Comparison of ENCODE assay signal across 20 mouse cellular contexts in the genomic region with DNA sequence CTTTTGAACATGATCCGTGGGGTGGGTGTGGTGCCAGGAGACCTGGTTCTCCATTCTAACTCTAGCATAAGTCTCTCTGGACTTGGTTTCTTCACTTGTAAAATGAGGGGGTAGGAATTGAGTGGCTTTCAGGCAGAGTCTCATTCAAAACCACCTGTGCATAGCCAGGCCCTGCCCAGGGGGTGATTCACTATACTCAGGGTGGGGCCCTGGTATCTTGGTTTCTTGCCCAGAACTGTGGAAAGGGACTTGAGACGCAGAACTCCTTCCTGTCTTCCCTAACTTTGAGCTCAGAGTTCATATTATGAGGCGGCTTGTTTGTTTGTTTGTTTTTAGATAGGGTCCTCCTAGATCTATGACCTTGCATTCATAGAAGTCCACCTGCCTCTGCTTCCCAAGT. TPM values are rescaled to one million over a fixed set of nuclear protein-coding genes. Genes with fewer than 3 reads are reported as not detected.
DNase-seq lines count a peak whose midpoint lies in the region; ATAC-seq and TF ChIP-seq lines count a peak whose summit lies in the region.
"Had no signal": no experiment of that assay in that cellular context is flagged by ENCODE, and none has a peak within 500 bp of the region (broad histone marks: within the 10 kb centered on the region; RNA-seq: fewer than 3 reads in every experiment).

No protein-coding gene starts in this region.

- H3K9me3 ChIP-seq in forebrain, embryonic 12.5 days, result no peaks in the 10 kb centered on the region
- H3K9me3 ChIP-seq in forebrain, embryonic 16.5 days (ENCODE audit: control insufficient read depth, low read length), result no peaks in the 10 kb centered on the region
- H3K9me3 ChIP-seq: embryonic facial prominence, embryonic 12.5 days; midbrain, embryonic 10.5 days had no signal

- no peak for ATAC-seq in forebrain, embryonic 12.5 days (ENCODE audit: low FRiP score)
- no peak for ATAC-seq in forebrain, embryonic 16.5 days
- no peak for ATAC-seq in megakaryocyte progenitor cell, adult 5-6 weeks (replicated peaks; ENCODE audit: poor library complexity)
- ATAC-seq: forebrain, embryonic 14.5 days had no signal

- H3K27me3 ChIP-seq in forebrain, embryonic 12.5 days, result no peaks in the 10 kb centered on the region
- no peaks in the 10 kb centered on the region for H3K27me3 ChIP-seq in forebrain, embryonic 16.5 days (replicated peaks; ENCODE audit: control insufficient read depth, insufficient read depth, low read length)
- H3K27me3 ChIP-seq in myocyte (ENCODE audit: control insufficient read depth, insufficient read depth, insufficient read length), result no peaks in the 10 kb centered on the region
- H3K27me3 ChIP-seq: embryonic facial prominence, embryonic 12.5 days had no signal

- no peak overlapping the region for H3ac ChIP-seq in myocyte (ENCODE audit: control insufficient read depth, insufficient read length)

- no peaks in the 10 kb centered on the region for H3K36me3 ChIP-seq in forebrain, embryonic 12.5 days (replicated peaks)
- H3K36me3 ChIP-seq in forebrain, embryonic 16.5 days (ENCODE audit: control insufficient read depth, insufficient read depth), result no peaks in the 10 kb centered on the region
- H3K36me3 ChIP-seq in myocyte (ENCODE audit: control insufficient read depth, insufficient read depth), result no peaks in the 10 kb centered on the region
- H3K36me3 ChIP-seq: embryonic facial prominence, embryonic 12.5 days; midbrain, embryonic 10.5 days had no signal

- H3K4me1 ChIP-seq in forebrain, embryonic 12.5 days, result peaks cover 54% of the 10 kb centered on the region
- peaks cover 26% of the 10 kb centered on the region for H3K4me1 ChIP-seq in forebrain, embryonic 16.5 days (replicated peaks; ENCODE audit: control insufficient read depth, insufficient read depth, low read length)

- peaks cover 71% of the 10 kb centered on the region for H3K79me2 ChIP-seq in myocyte (ENCODE audit: control insufficient read depth, insufficient read depth)

- H3K4me2 ChIP-seq in forebrain, embryonic 12.5 days, result no peak overlapping the region
- no peak overlapping the region for H3K4me2 ChIP-seq in forebrain, embryonic 16.5 days (ENCODE audit: low read length)
- H3K4me2 ChIP-seq in myocyte (ENCODE audit: low read depth), result peak overlapping the region; percentile 73
- H3K4me2 ChIP-seq: embryonic facial prominence, embryonic 12.5 days had no signal

- TF ChIP-seq POLR2A in myocyte (IDR thresholded peaks at IDR 0.05; ENCODE audit: insufficient read length, low read depth), result no peak

- TF ChIP-seq CTCF in layer of hippocampus, adult 2 months (conservative IDR thresholded peaks at IDR 0.05), result no peak

- no peak overlapping the region for H3K4me3 ChIP-seq in forebrain, embryonic 12.5 days (replicated peaks)
- no peak overlapping the region for H3K4me3 ChIP-seq in forebrain, embryonic 16.5 days (replicated peaks; ENCODE audit: low read length)
- no peak overlapping the region for H3K4me3 ChIP-seq in layer of hippocampus, adult 2 months
- no peak overlapping the region for H3K4me3 ChIP-seq in myocyte
- H3K4me3 ChIP-seq: embryonic facial prominence, embryonic 12.5 days; midbrain, embryonic 10.5 days had no signal

- no peak for DNase-seq in layer of hippocampus, adult 2 months (ENCODE audit: low spot score in 2 of 2)
- DNase-seq in layer of hippocampus, postnatal 10 days (ENCODE audit: low spot score in 2 of 2), result no peak
- peak; percentile 67 for DNase-seq in NIH3T3 (ENCODE audit: low read depth)
- DNase-seq in left cerebral cortex, adult 18-20 months (ENCODE audit: low spot score in 2 of 2), result no peak
- DNase-seq: B cell, adult 2 months; cerebellum, postnatal 25 days; gastrocnemius, postnatal 10 days; lung, adult 2 months had no signal

- 82% methylated on average over 3 of the region's 3 CpGs for WGBS in forebrain, embryonic 12.5 days
- WGBS in forebrain, embryonic 16.5 days, result 74% methylated on average over 3 of the region's 3 CpGs

- H3K27ac ChIP-seq in forebrain, embryonic 12.5 days, result peak overlapping the region; percentile 25; the same call in 1 of the 2 replicates
- H3K27ac ChIP-seq in forebrain, embryonic 16.5 days (ENCODE audit: low read length), result no peak overlapping the region
- peak overlapping the region; percentile 88 for H3K27ac ChIP-seq in layer of hippocampus, adult 2 months
- H3K27ac ChIP-seq: midbrain, embryonic 10.5 days had no signal

- H3K9ac ChIP-seq in forebrain, embryonic 12.5 days, result no peak overlapping the region
- no peak overlapping the region for H3K9ac ChIP-seq in forebrain, embryonic 16.5 days (replicated peaks; ENCODE audit: low read depth, low read length)
- H3K9ac ChIP-seq: embryonic facial prominence, embryonic 12.5 days had no signal

TF ChIP-seq in myocyte, 11 proteins besides CTCF, POLR2A, EP300 and RAD21:
- TF ChIP-seq MYOD1 (IDR thresholded peaks at IDR 0.05; ENCODE audit: control insufficient read depth in 1 of 3, insufficient read length in 2 of 3, low read depth in 2 of 3) (peak in 2 of 3 experiments; percentile 23 to 74), MAX (IDR thresholded peaks at IDR 0.05; ENCODE audit: low read depth) (no peak), MYOG (IDR thresholded peaks at IDR 0.05; ENCODE audit: control insufficient read depth in 1 of 3, insufficient read depth in 1 of 3, insufficient read length in 2 of 3, low read depth in 2 of 3) (peak in 1 of 3 experiments; percentile 31)

RNA-seq across cellular contexts. Expression of gene Mink1, which starts 14.5 kb away (rescaled TPM):
- polyA plus RNA-seq in forebrain, embryonic 12.5 days (2016; fragmentation: Nextera tagmentation; extraction: Ambion mirVana), result 15.3 and 17.4 TPM in 2 replicates
- 13.8 and 17.5 TPM in 2 replicates for polyA plus RNA-seq in forebrain, embryonic 16.5 days (2015; fragmentation: Nextera tagmentation; extraction: Ambion mirVana)
- total RNA-seq in layer of hippocampus, adult 2 months (2021), result 100 to 1,000 TPM; 505 to 510 TPM
- total RNA-seq in layer of hippocampus, postnatal 10 days (2021), result 100 to 1,000 TPM; 208 to 249 TPM
- 34.4 TPM for polyA plus RNA-seq in myocyte (2012; fragmentation: generic; extraction: Trizol)
- 100 to 1,000 TPM; 396 to 435 TPM for total RNA-seq in left cerebral cortex, adult 18-20 months (2021)
- total RNA-seq in megakaryocyte progenitor cell, adult 5-6 weeks (2015), result 14.4 and 18.0 TPM in 2 replicates
- total RNA-seq in megakaryocyte progenitor cell, adult 5-6 weeks (2017), result 12.5 and 16.5 TPM in 2 replicates

RNA-seq across cellular contexts. Expression of gene Pld2, which starts 37.3 kb away (rescaled TPM):
- polyA plus RNA-seq in forebrain, embryonic 12.5 days (2016; fragmentation: Nextera tagmentation; extraction: Ambion mirVana), result 3.4 and 4.0 TPM in 2 replicates
- 8.8 and 9.0 TPM in 2 replicates for polyA plus RNA-seq in forebrain, embryonic 16.5 days (2015; fragmentation: Nextera tagmentation; extraction: Ambion mirVana)
- total RNA-seq in layer of hippocampus, adult 2 months (2021), result 10 to 100 TPM; 17.7 to 19.2 TPM
- total RNA-seq in layer of hippocampus, postnatal 10 days (2021), result 10 to 100 TPM; 25.0 to 25.6 TPM
- 10.2 TPM for polyA plus RNA-seq in myocyte (2012; fragmentation: generic; extraction: Trizol)
- total RNA-seq in left cerebral cortex, adult 18-20 months (2021), result 10 to 100 TPM; 13.3 to 15.8 TPM
- total RNA-seq in megakaryocyte progenitor cell, adult 5-6 weeks (2015), result 0.07 and 0.90 TPM in 2 replicates
- 0.25 and 0.81 TPM in 2 replicates for total RNA-seq in megakaryocyte progenitor cell, adult 5-6 weeks (2017)

RNA-seq across cellular contexts. Expression of gene 4930544D05Rik, which starts 38.4 kb away (rescaled TPM):
- polyA plus RNA-seq in forebrain, embryonic 12.5 days (2016; fragmentation: Nextera tagmentation; extraction: Ambion mirVana), result not detected in 2 replicates
- not detected in 2 replicates for polyA plus RNA-seq in forebrain, embryonic 16.5 days (2015; fragmentation: Nextera tagmentation; extraction: Ambion mirVana)
- under 1 TPM; 0.47 to 0.72 TPM for total RNA-seq in layer of hippocampus, adult 2 months (2021)
- 1 to 10 TPM in 1 of 2 experiments, not detected in 1; 1.1 TPM for total RNA-seq in layer of hippocampus, postnatal 10 days (2021)
- polyA plus RNA-seq in myocyte (2012; fragmentation: generic; extraction: Trizol), result 0.10 TPM
- total RNA-seq in left cerebral cortex, adult 18-20 months (2021), result under 1 TPM in 1 of 2 experiments, not detected in 1; 0.65 TPM
- not detected in 2 replicates for total RNA-seq in megakaryocyte progenitor cell, adult 5-6 weeks (2015)
- not detected in 2 replicates for total RNA-seq in megakaryocyte progenitor cell, adult 5-6 weeks (2017)
- total RNA-seq: adrenal gland, postnatal 4 days; gastrocnemius, postnatal 10 days; heart, postnatal 25 days had no signal
- polyA plus RNA-seq: embryonic facial prominence, embryonic 12.5 days; forebrain, embryonic 14.5 days; limb, embryonic 11.5 days; lung, adult 2 months; midbrain, embryonic 10.5 days had no signal

RNA-seq across cellular contexts. Expression of gene Chrne, which starts 41.8 kb away (rescaled TPM):
- not detected in 2 replicates for polyA plus RNA-seq in forebrain, embryonic 12.5 days (2016; fragmentation: Nextera tagmentation; extraction: Ambion mirVana)
- 0.39 TPM in 1 of 2 replicates, not detected in the other for polyA plus RNA-seq in forebrain, embryonic 16.5 days (2015; fragmentation: Nextera tagmentation; extraction: Ambion mirVana)
- total RNA-seq in layer of hippocampus, adult 2 months (2021), result not detected
- under 1 TPM in 1 of 2 experiments, not detected in 1; 0.94 TPM for total RNA-seq in layer of hippocampus, postnatal 10 days (2021)
- polyA plus RNA-seq in myocyte (2012; fragmentation: generic; extraction: Trizol), result 5.3 TPM
- total RNA-seq in left cerebral cortex, adult 18-20 months (2021), result under 1 TPM in 1 of 2 experiments, not detected in 1; 0.63 TPM
- total RNA-seq in megakaryocyte progenitor cell, adult 5-6 weeks (2015), result not detected in 2 replicates
- total RNA-seq in megakaryocyte progenitor cell, adult 5-6 weeks (2017), result 0.17 TPM in 1 of 2 replicates, not detected in the other
- total RNA-seq: ES-E14; heart, postnatal 25 days had no signal
- polyA plus RNA-seq: embryonic facial prominence, embryonic 12.5 days; forebrain, embryonic 14.5 days; limb, embryonic 11.5 days; midbrain, embryonic 10.5 days had no signal

RNA-seq across cellular contexts. Expression of gene Gm40193, which starts 44.5 kb away (rescaled TPM):
- not detected in 2 replicates for polyA plus RNA-seq in forebrain, embryonic 12.5 days (2016; fragmentation: Nextera tagmentation; extraction: Ambion mirVana)
- polyA plus RNA-seq in forebrain, embryonic 16.5 days (2015; fragmentation: Nextera tagmentation; extraction: Ambion mirVana), result not detected in 2 replicates
- not detected for total RNA-seq in layer of hippocampus, adult 2 months (2021)
- total RNA-seq in layer of hippocampus, postnatal 10 days (2021), result not detected
- polyA plus RNA-seq in myocyte (2012; fragmentation: generic; extraction: Trizol), result not detected
- not detected for total RNA-seq in left cerebral cortex, adult 18-20 months (2021)
- not detected in 2 replicates for total RNA-seq in megakaryocyte progenitor cell, adult 5-6 weeks (2015)
- not detected in 2 replicates for total RNA-seq in megakaryocyte progenitor cell, adult 5-6 weeks (2017)
- total RNA-seq: adrenal gland, postnatal 4 days; ES-E14; gastrocnemius, postnatal 10 days; heart, postnatal 25 days; layer of hippocampus, postnatal 14 days had no signal
- polyA plus RNA-seq: embryonic facial prominence, embryonic 12.5 days; forebrain, embryonic 14.5 days; limb, embryonic 11.5 days; lung, adult 2 months; midbrain, embryonic 10.5 days had no signal

Comparison
In these comparisons a context has a peak if more than half of its experiments do, and no peak if none do; other contexts are left out.
1. RNA of gene Mink1, which starts 14.5 kb away (total RNA-seq): 505 to 510 TPM in layer of hippocampus, adult 2 months, 396 to 435 TPM in left cerebral cortex, adult 18-20 months and 208 to 249 TPM in layer of hippocampus, postnatal 10 days; 12.5 to 18.0 TPM in megakaryocyte progenitor cell, adult 5-6 weeks; every median in the first group is over 10 times any median in the second.
2. RNA of gene Pld2, which starts 37.3 kb away (total RNA-seq): 25.0 to 25.6 TPM in layer of hippocampus, postnatal 10 days, 17.7 to 19.2 TPM in layer of hippocampus, adult 2 months and 13.3 to 15.8 TPM in left cerebral cortex, adult 18-20 months; 0.07 to 0.90 TPM in megakaryocyte progenitor cell, adult 5-6 weeks; every median in the first group is over 4 times any median in the second.